Mouse (Mus musculus) embryonic facial prominence, embryonic 11.5 days (tissue): ENCODE measurements around the gene Itpripl1. TPM values are rescaled to one million over a fixed set of nuclear protein-coding genes. Genes with fewer than 3 reads are reported as not detected.
"Not testable (repeated sequence)": the region's sequence is repeated elsewhere in the genome, so short reads cannot be mapped to it uniquely, and the experiment has no call there.

Source experiments
- ATAC-seq: fragments of 200-750 bp; cut with Nextera tagmentation; replicated peaks from 2 replicates; pipeline ENCODE4 v1.8.0; 2017; ENCODE audit warnings: low read depth; ENCODE audit not compliant: insufficient number of reproducible peaks, low FRiP score, low TSS enrichment
- DNase-seq: peaks from one replicate; pipeline ENCODE4 v3.0.0-alpha.2; 2015; ENCODE audit warnings: low spot score
- H3K27ac ChIP-seq: fragments of 300-500 bp; sonication (generic); replicated peaks from 2 replicates; pipeline ENCODE4 v1.5.1; 2014; ENCODE audit warnings: mild to moderate bottlenecking, low read depth, low read length, control low read depth
- H3K27me3 ChIP-seq: fragments of 300-500 bp; sonication (generic); 2 replicates; pipeline ENCODE4 v1.6.1; 2014; ENCODE audit warnings: mild to moderate bottlenecking, low read length, moderate library complexity, mixed read lengths; ENCODE audit not compliant: control insufficient read depth, insufficient read depth
- H3K36me3 ChIP-seq: fragments of 300-500 bp; sonication (generic); replicated peaks from 2 replicates; pipeline ENCODE4 v1.6.1; 2014; ENCODE audit warnings: low read depth, mild to moderate bottlenecking, low read length, moderate library complexity, mixed read lengths; ENCODE audit not compliant: control insufficient read depth, insufficient read depth
- H3K4me1 ChIP-seq: fragments of 300-500 bp; sonication (generic); 2 replicates; pipeline ENCODE4 v1.6.1; 2014; ENCODE audit warnings: low read length, mixed read lengths; ENCODE audit not compliant: control insufficient read depth, insufficient read depth
- H3K4me2 ChIP-seq: fragments of 300-500 bp; sonication (generic); 2 replicates; pipeline ENCODE4 v1.6.1; 2014; ENCODE audit warnings: low read depth, mild to moderate bottlenecking, control low read depth, low read length, moderate library complexity
- H3K4me3 ChIP-seq: fragments of 300-500 bp; sonication (generic); 2 replicates; pipeline ENCODE4 v1.5.1; 2014; ENCODE audit warnings: low read depth, low read length, control low read depth
- H3K9ac ChIP-seq: fragments of 300-500 bp; sonication (generic); replicated peaks from 2 replicates; pipeline ENCODE4 v1.6.1; 2014; ENCODE audit warnings: mild to moderate bottlenecking, control low read depth, low read length
- H3K9me3 ChIP-seq: fragments of 300-500 bp; sonication (generic); replicated peaks from 2 replicates; pipeline ENCODE4 v1.6.1; 2016; ENCODE audit warnings: mild to moderate bottlenecking, low read length, inconsistent platforms, mixed read lengths; ENCODE audit not compliant: control insufficient read depth
- WGBS: fragments of 180-500 bp; shearing (Covaris S2); extraction: QIAGEN DNeasy Blood & Tissue Kit; methylation state at CpG from one replicate; pipeline ENCODE4 v1.1.7; 2014; 5-methylcytosine and 5-hydroxymethylcytosine counted together
- polyA plus RNA-seq: library from polyadenylated mRNA; unstranded; fragments of >200 nt; fragmentation: Nextera tagmentation; extraction: Ambion mirVana; gene quantifications from 2 replicates; pipeline ENCODE4 v1.2.1, GENCODE M21; 2014

Itpripl1 gene
- polyA plus RNA-seq = 15.9 and 17.6 TPM in 2 replicates

DNA sequence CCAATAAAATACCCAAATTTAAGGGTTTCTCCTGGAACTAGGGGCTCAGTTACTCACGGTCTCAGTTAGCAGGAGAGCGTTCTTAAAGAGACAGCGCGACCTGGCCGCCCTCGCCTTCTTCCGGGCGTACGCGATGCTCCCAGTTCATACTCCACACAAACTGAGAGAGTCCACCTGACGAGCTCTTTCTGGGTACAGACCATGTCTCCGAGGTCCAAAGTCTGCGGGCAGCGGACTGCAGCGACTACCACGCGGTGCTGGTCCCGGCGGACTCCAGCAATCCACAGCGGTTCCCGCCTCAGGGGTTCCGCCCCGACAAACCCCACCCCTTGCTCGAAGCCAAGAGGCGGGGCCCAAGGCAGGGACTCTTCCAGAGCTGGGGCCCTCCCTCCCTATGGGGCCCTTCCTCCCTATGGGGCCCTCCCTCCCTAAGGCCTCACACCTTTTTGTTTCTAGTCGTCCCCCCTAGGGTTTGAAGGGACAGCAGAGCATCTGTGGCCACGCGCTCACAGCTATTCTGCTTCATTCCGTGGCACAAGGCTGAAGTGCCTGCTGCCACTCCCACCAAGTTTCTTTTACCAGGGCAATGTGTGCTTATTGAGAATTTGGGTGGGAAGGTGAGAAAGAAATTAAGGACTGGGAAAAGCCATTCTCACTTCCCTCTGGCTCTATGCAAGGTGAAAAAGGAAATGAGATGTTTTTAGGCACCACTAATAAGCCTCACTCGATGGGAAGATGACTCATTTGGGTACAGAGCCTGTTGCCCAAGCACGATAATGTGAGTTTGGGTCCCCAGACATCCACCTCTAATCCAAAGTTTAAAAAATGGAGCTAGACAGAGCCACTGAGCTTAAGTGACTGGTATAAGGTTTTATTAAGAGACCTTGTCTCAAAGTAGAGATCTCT lies at the start of gene Itpripl1:
Gene Itpripl1 (minus strand): TSS at position 285 of the 906 bp plus-strand sequence.
- peak within 1 kb of the TSS; percentile 87 for H3K4me2 ChIP-seq
- no peaks in the 10 kb centered on the region for H3K9me3 ChIP-seq
- ATAC-seq (peak; percentile 85), DNase-seq (peak; percentile 77)
- H3K27ac ChIP-seq = no peak within 1 kb of the TSS
- H3K27me3 ChIP-seq = no peaks in the 10 kb centered on the region
- H3K36me3 ChIP-seq = no peaks in the 10 kb centered on the region
- H3K4me1 ChIP-seq = no peaks in the 10 kb centered on the region
- WGBS = 3% methylated on average over 31 of the region's 31 CpGs
- peak within 1 kb of the TSS; percentile 51 for H3K4me3 ChIP-seq
- H3K9ac ChIP-seq = peak within 1 kb of the TSS; percentile 68

DNA sequence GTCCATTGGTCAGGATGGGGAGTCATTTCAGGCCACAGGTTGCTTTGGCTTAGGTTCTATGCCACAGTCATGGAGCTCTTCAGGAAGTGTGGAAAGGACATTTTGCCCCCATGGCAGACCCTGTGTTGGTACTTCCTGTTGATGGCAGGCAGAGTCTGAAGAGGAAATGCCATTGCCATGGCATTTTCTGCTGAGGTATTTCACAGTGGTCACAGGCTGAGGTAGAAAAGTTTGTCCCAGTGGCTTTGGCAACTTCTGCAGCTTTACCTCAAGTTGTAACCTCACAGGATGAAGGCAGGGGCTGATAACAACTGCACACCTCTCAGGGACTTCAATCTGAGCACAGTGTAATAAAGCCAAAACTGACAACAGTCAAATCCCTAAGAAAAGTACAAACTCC lies 46.3 kb upstream of the Itpripl1 start:
- DNase-seq (no peak), ATAC-seq (no peak)
- Histone ChIP-seq H3K4me3 (no peak overlapping the region), H3K4me2 (no peak overlapping the region), H3K4me1 (no peaks in the 10 kb centered on the region), H3K9ac (no peak overlapping the region), H3K27ac (no peak overlapping the region), H3K9me3 (no peaks in the 10 kb centered on the region), H3K27me3 (no peaks in the 10 kb centered on the region), H3K36me3 (no peaks in the 10 kb centered on the region)

DNA sequence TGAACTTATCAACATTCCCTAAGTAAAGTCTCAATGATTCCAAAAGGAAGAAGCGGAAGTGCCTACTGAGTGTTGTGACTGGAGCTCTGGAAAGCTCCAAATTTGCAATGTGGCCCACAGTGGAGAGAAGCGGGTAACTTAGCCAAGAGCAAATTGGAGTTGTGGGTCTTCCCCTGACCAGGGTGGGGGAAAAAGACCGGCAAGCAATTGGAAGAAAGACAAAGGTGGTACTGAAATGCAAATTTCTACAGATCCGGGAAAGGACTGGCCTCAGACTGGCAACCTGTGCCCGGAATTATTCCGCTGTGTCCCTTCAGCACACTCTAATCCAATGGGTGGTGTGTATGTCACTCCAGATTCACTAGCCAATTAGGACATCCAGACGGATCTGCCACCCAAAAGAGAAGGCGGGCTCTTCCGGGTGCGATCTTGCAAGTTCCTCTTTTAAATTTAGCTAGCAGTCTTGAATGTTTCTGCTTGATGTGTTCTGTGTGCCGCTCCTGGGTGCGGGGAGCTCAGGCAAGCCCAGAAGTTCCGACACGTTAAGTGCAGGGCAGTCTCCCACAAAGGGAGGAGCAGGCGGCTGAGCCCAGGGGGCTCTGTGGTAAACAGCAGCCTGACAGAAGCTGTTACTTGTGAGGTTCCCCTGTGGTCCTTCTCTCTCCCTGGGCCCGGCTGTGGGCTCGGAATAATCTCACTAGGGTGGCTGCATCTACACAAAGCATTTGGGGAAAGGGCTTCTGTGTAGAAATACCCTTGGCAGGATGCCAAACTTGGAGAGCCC lies 39.5 kb upstream of the Itpripl1 start:
- no peaks in the 10 kb centered on the region for H3K27me3 ChIP-seq
- H3K4me3 ChIP-seq = peak overlapping the region; percentile 47
- peak; percentile 99 for ATAC-seq
- peak overlapping the region; percentile 86 for H3K9ac ChIP-seq
- H3K27ac ChIP-seq = peak overlapping the region; percentile 54
- no peaks in the 10 kb centered on the region for H3K4me1 ChIP-seq
- H3K4me2 ChIP-seq = peak overlapping the region; percentile 77
- WGBS = 3% methylated on average over 17 of the region's 17 CpGs
- DNase-seq = peak; percentile 90
- H3K9me3 ChIP-seq = no peaks in the 10 kb centered on the region
- H3K36me3 ChIP-seq = no peaks in the 10 kb centered on the region

DNA sequence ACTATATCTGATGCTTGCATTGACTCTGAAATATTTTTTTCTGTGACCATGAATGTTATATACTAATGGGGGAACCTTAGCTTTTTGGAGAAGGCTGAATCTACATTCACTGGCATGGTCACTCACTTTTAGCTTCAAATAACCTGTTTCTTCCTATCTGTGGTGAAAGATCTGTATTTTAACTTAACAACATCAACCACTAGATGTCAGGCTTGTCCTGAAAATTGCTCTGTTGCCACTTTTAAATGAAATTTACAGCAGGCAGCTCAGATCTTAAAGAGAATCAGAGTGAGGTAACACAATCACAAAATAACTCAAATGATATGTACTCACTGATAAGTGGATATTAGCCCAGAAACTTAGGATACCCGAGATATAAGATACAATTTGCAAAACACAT lies 23.0 kb upstream of the Itpripl1 start:
- not testable (repeated sequence) for ATAC-seq, H3K4me3 ChIP-seq

DNA sequence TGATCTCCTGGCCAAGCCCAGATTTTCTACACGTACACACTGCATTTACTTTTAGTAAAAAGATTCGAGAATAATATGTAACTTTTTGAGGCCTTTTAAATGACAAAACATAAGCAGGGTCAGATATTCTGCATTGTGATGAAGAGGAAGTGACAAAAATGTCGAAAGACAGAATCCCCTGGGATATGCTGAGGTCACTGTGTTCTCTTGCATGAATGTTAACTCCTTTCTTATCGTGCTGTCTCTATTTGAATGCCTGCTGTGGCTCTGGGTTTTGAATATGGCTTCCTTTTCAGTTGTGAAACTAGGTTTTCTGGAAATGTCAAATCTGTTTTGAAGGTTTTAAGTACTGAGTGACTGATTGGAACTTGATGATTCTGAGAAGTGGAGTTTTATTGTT lies 22.4 kb upstream of the Itpripl1 start:
- no peaks in the 10 kb centered on the region for H3K4me1 ChIP-seq
- no peak for ATAC-seq
- no peak overlapping the region for H3K4me3 ChIP-seq
- H3K4me2 ChIP-seq = no peak overlapping the region
- DNase-seq = no peak
- H3K9ac ChIP-seq = no peak overlapping the region
- H3K9me3 ChIP-seq = no peaks in the 10 kb centered on the region
- WGBS = 53% methylated on average over 4 of the region's 4 CpGs
- H3K27ac ChIP-seq = no peak overlapping the region
- no peaks in the 10 kb centered on the region for H3K27me3 ChIP-seq
- no peaks in the 10 kb centered on the region for H3K36me3 ChIP-seq

More for the DNA sequence above, 23.0 kb upstream of the Itpripl1 start:
- not testable (repeated sequence) for H3K4me1 ChIP-seq, H3K27ac ChIP-seq, H3K9ac ChIP-seq, H3K4me2 ChIP-seq, H3K36me3 ChIP-seq, H3K9me3 ChIP-seq, H3K27me3 ChIP-seq
- DNase-seq = peak; percentile 76
- 10% methylated on average over 1 of the region's 1 CpGs for WGBS

DNA sequence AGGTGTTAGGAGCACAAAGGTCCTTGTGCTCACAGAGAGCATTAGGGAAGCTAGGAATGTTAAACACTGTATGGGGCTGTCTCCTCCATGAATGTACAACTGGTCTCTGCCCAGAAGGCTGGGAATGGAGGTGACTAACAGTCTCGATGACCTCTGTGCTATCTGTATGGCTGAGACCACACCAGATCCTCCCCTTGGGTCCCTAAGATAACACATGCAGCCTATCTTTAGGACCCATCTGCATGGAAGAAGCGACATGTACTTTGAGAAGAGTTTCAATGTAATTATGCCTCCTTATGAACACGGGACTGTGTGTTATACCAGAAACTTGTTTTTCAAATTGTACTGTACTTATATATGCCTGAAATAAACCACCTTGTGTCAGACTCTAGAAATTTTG lies 2.5 kb upstream of the Itpripl1 start:
- Histone ChIP-seq H3K4me3 (no peak overlapping the region), H3K9ac (no peak overlapping the region), H3K27ac (no peak overlapping the region), H3K4me2 (no peak overlapping the region), H3K4me1 (no peaks in the 10 kb centered on the region), H3K27me3 (no peaks in the 10 kb centered on the region), H3K9me3 (no peaks in the 10 kb centered on the region), H3K36me3 (no peaks in the 10 kb centered on the region)
- DNase-seq (no peak), ATAC-seq (no peak)
- WGBS = 81% methylated on average over 3 of the region's 3 CpGs

DNA sequence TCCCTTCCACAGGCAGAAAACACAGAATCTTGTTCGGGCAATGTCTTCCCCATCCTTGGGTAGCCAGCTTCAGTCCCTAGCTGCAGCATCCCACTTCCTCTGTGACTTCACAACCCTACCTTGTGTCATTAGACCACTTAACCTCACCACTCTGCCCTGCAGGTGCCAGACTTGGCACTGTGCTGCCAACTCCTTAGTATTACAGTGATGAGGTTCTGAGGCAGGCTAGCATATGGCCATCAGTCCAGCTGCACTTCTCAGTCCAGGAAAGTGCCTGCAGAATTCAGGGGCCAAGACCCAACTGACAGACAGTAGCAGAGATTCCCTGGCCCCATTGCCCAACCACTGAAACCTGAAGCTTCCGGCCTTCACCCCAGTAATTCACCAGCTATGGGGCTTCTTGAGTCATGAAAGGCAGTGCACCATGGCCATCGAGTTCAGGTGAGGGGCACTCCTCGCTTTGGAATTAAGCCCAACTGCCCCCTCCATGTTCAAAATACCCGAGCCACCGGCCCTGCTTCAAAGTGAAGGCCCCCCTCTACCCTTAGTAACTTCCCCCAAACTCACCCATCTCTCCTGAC lies 575 bp downstream of the Itpripl1 start:
- Histone ChIP-seq H3K4me2 (peak overlapping the region; percentile 87), H3K27ac (no peak overlapping the region), H3K27me3 (no peaks in the 10 kb centered on the region), H3K4me1 (no peaks in the 10 kb centered on the region), H3K4me3 (peak overlapping the region; percentile 51), H3K9me3 (no peaks in the 10 kb centered on the region), H3K36me3 (no peaks in the 10 kb centered on the region), H3K9ac (peak overlapping the region; percentile 68)
- no peak for DNase-seq
- 15% methylated on average over 6 of the region's 6 CpGs for WGBS
- peak; percentile 50; the same call in 1 of the 2 replicates for ATAC-seq
